Mouse (Mus musculus) kidney, adult 2 months (tissue): ENCODE measurements at regions not wholly inside any gene's neighbourhood (a gene's known extent, or its start where the extent isn't known, plus 50 kb on each side); places are given as distances from the start of the nearest gene placed in this dataset.
A peak's percentile ranks its signal among the peaks of the same experiment; 100 is the strongest.

Experiments used
- DNase-seq: peaks from one replicate; pipeline ENCODE4 v3.0.0; 2021
- H3K27ac ChIP-seq: fragments of 200-500 bp; 2 replicates; pipeline ENCODE4 v1.5.1; 2012; ENCODE audit warnings: low read depth, low read length, control low read depth, inconsistent platforms; ENCODE audit not compliant: insufficient read depth
- H3K27me3 ChIP-seq: fragments of 200-500 bp; replicated peaks from 2 replicates; pipeline ENCODE4 v1.6.1; 2012; ENCODE audit warnings: mild to moderate bottlenecking, moderate library complexity, low read length, inconsistent platforms; ENCODE audit not compliant: control insufficient read depth, insufficient read depth
- H3K36me3 ChIP-seq: fragments of 200-500 bp; 2 replicates; pipeline ENCODE4 v1.6.1; 2012; ENCODE audit warnings: mild to moderate bottlenecking, moderate library complexity, low read length, inconsistent platforms; ENCODE audit not compliant: control insufficient read depth, insufficient read depth
- H3K4me1 ChIP-seq: fragments of 200-500 bp; 2 replicates; pipeline ENCODE4 v1.6.1; 2011; ENCODE audit warnings: low read length; ENCODE audit not compliant: control insufficient read depth, insufficient read depth
- H3K4me3 ChIP-seq: fragments of 200-500 bp; 2 replicates; pipeline ENCODE4 v1.5.1; 2011; ENCODE audit warnings: mild to moderate bottlenecking, low read depth, low read length, control low read depth; ENCODE audit not compliant: insufficient read depth
- CTCF ChIP-seq: fragments of 200-500 bp; conservative IDR thresholded peaks from 2 replicates; pipeline ENCODE4 v1.5.1; 2011; ENCODE audit warnings: low read depth, mild to moderate bottlenecking, control low read depth, low read length, moderate library complexity, mixed read lengths; ENCODE audit not compliant: insufficient read depth, insufficient read length
- POLR2A ChIP-seq: fragments of 200-500 bp; IDR thresholded peaks from one replicate; pipeline ENCODE4 v1.6.1; 2011; ENCODE audit warnings: low read depth, low read length, control low read depth
- WGBS: fragments of 180-500 bp; shearing (Covaris S2); methylation state at CpG from one replicate; pipeline ENCODE4 v1.1.7; 2018; 5-methylcytosine and 5-hydroxymethylcytosine counted together

DNA sequence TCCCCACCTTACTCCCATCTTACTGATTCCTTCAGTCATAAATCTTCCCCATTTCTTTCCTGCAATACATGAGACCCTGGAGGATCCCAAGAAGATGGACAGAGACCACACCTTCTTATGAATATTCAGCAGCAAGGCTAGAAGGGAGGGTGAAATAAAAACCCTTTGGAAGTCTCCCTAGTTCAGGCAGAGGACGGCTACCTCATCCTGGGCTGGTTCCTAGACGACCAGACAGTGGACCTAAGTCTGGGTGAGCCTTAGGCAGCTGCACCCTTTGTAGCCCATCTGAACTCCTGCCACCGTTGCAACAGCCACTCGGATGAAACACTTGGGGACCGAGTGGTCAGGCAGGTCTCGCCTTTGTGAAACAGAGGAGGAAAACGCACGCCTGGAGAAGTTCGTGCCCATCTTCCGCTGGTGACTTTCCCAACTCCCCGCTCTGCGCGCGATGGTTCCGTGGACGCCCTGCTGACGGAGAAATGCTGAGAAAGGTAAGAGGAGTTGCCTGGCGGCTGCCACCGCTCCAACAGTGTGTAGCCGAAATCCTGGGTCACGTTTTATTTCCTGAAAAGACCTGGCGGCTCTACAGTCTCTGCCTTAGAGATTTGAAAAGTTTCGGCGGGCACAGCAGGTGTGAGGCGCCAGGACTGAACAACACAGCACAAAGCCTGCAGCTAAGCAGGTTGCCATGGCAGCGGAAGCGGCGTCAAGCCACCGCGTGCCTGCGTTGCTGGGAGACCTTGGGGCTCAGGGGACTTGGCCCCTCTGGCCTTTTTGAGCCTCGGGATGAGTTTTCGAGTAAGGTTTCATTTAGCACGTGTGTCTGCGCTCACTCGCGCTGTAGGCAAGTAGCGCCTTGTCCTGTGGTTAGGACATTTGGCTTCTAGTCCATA lies 112.2 kb downstream of the Amer2 start:
- peak overlapping the region; percentile 21 for H3K4me3 ChIP-seq
- no peaks in the 10 kb centered on the region for H3K36me3 ChIP-seq
- TF ChIP-seq CTCF (no peak), POLR2A (no peak)
- no peaks in the 10 kb centered on the region for H3K27me3 ChIP-seq
- no peak overlapping the region for H3K27ac ChIP-seq
- H3K4me1 ChIP-seq, result no peaks in the 10 kb centered on the region; the same call in 1 of the 2 replicates
- WGBS, result under 1% methylated on average over 38 of the region's 38 CpGs
- DNase-seq, result peak; percentile 49

DNA sequence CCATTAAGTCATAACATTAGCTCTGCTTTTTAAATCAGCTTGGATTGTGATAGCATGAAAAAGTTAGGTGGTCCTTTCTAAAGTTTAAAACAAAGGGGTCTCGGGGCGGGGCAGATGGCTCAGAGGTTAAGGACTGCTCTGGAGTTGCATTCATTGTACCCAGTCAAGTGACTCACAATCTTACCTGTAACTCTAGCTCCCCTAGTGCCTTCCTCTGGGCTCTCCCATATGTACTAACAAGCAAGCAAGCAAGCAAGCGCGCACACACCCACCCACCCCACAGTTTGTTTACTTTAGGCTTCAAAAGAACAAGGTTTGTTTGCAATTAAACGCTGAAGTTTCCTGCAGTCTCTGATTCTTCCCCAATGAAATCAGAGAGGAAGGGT lies 112.8 kb downstream of the Amer2 start:
- peak overlapping the region; percentile 21; the same call in 1 of the 2 replicates for H3K4me3 ChIP-seq
- H3K36me3 ChIP-seq, result no peaks in the 10 kb centered on the region
- H3K4me1 ChIP-seq, result no peaks in the 10 kb centered on the region; the same call in 1 of the 2 replicates
- H3K27ac ChIP-seq, result no peak overlapping the region; the same call in 1 of the 2 replicates
- peak; percentile 26 for DNase-seq
- TF ChIP-seq POLR2A, result no peak
- TF ChIP-seq CTCF, result no peak; the same call in 1 of the 2 replicates
- 2% methylated on average over 5 of the region's 5 CpGs for WGBS
- no peaks in the 10 kb centered on the region for H3K27me3 ChIP-seq

DNA sequence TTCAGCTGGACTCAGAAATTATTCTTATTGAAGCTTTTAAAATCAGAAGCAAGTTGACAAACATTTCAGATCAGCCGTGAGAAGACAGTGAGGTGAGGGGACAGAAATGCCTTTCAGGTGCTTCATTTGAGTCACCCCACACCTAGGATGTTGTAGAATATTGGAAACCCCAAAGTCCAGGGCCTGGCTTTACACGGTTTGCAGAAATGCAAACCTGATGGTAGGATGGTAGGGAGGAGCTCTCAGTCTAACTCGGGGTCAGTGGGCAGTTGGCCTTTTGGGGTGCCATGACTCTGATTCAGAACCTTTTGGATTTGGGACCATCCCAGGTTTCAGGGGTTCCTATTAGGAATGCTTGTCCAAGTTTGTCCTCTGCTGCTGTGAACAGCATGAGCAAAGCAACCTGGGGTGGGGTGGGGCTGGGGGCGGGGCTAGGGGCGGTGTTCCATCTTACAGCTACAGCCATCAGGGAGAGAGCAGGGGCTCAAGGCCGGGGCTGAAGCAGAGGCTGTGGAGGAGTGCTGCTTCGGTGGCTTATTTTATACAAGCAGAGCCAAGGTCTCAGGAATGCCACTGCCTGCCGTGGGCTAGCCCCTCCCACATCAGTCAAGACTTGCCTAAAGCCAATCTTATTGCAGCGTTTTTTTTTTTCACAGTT lies 113.3 kb downstream of the Amer2 start:
- H3K27me3 ChIP-seq, result no peaks in the 10 kb centered on the region
- H3K27ac ChIP-seq, result peak overlapping the region; percentile 68; the same call in 1 of the 2 replicates
- no peak overlapping the region for H3K4me3 ChIP-seq
- H3K4me1 ChIP-seq, result no peaks in the 10 kb centered on the region; the same call in 1 of the 2 replicates
- H3K36me3 ChIP-seq, result no peaks in the 10 kb centered on the region
- TF ChIP-seq CTCF (no peak), POLR2A (no peak)
- WGBS, result 5% methylated on average over 9 of the region's 9 CpGs
- peak; percentile 34 for DNase-seq

DNA sequence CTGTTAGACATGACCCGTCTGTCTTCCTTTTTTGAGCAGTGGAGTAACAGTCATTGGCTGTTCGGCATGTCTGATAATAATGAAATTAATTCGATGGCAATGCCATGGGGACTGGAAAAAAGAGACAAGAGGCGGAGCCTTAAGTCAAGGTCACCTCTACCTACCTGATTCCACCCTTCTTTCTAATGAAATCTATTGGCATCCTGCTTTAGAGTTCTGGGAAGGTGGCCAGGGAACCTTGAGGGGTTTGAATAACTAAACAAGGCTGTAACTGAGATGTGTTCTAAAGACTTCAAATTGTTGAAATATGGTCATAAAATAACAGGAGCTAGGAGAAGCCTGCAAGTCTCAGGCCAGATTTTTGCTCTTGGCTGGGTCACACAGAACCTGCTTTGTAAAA lies 116.1 kb downstream of the Amer2 start:
- no peaks in the 10 kb centered on the region for H3K27me3 ChIP-seq
- H3K27ac ChIP-seq, result peak overlapping the region; percentile 96
- TF ChIP-seq CTCF, result no peak
- TF ChIP-seq POLR2A, result no peak
- peak; percentile 80 for DNase-seq
- no peaks in the 10 kb centered on the region; the same call in 1 of the 2 replicates for H3K4me1 ChIP-seq
- WGBS, result 61% methylated on average over 4 of the region's 4 CpGs
- H3K36me3 ChIP-seq, result no peaks in the 10 kb centered on the region
- H3K4me3 ChIP-seq, result no peak overlapping the region

DNA sequence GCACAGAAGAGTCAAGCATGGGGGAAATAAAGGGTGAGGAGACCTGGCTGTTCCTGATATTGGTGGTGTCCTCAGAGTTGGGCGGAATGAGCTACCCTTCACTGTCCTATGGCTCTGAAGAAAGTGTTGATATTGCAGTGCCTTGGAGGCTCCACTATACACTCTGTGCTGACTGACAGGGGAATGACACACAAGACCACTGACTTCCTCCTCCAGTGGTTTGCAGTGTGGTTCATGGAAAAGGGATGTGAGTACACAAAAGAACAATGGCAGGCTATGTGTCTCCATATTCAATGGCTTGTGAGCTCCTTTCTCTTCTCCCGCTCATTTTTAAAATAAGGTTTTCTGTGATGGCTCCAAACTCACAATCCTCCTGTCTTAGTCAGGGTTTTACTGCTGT lies 117.8 kb downstream of the Amer2 start:
- no peak for DNase-seq
- TF ChIP-seq POLR2A (no peak), CTCF (no peak)
- Histone ChIP-seq H3K36me3 (no peaks in the 10 kb centered on the region), H3K27ac (peak overlapping the region; percentile 96), H3K4me3 (no peak overlapping the region), H3K27me3 (no peaks in the 10 kb centered on the region), H3K4me1 (peaks cover 2% of the 10 kb centered on the region; the same call in 1 of the 2 replicates)
- 97% methylated on average over 2 of the region's 2 CpGs for WGBS

DNA sequence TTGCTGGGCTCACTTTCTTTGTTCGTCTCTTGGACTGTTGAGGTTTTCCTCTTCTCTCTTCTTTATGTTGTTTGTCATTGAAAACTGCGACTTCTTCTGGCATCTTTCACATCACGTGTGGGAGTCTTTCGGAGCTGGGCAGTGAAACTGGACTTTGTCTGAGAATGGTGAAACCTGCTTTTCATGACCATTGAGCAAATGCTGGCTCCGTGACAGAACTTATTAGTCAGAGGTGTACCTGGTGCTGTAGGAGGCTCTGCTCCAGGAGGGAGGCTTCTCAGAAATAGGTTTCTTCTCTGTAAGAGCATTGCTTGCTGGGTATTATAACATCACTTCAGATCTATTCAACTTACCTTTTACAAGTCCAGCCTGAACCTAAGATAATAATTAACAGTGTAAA lies 122.4 kb downstream of the Amer2 start:
- H3K27ac ChIP-seq, result no peak overlapping the region
- DNase-seq, result peak; percentile 51
- WGBS, result 27% methylated on average over 5 of the region's 5 CpGs
- TF ChIP-seq CTCF (no peak), POLR2A (no peak)
- H3K27me3 ChIP-seq, result no peaks in the 10 kb centered on the region
- peaks cover 3% of the 10 kb centered on the region; the same call in 1 of the 2 replicates for H3K4me1 ChIP-seq
- no peaks in the 10 kb centered on the region for H3K36me3 ChIP-seq
- no peak overlapping the region for H3K4me3 ChIP-seq

DNA sequence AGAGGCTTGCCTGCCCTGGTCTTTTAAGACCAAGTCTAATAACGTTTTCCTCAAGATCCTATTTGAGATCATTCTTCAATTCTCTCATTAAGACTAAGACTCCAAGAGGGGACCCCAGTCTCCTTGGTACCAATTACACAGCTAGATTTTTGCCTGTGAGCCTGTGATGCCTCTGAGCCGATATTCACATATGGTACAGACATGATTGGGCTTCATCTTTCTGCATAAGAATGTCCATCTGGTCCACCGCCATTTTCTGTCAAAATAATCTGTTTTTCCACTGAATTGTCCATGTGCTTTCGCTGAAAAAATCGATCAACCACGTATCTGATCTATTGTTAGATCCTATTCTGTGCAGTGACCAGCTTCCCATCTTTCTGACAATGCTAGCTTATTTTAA lies 129.5 kb downstream of the Amer2 start:
- H3K27me3 ChIP-seq, result no peaks in the 10 kb centered on the region
- TF ChIP-seq CTCF (no peak), POLR2A (no peak)
- no peaks in the 10 kb centered on the region for H3K4me1 ChIP-seq
- H3K27ac ChIP-seq, result no peak overlapping the region
- no peak for DNase-seq
- WGBS, result 83% methylated on average over 6 of the region's 6 CpGs
- no peaks in the 10 kb centered on the region for H3K36me3 ChIP-seq
- no peak overlapping the region for H3K4me3 ChIP-seq
